Mouse (Mus musculus) ES-Bruce4 (cell line): ENCODE measurements around the gene Lhfpl2. TPM values are rescaled to one million over a fixed set of nuclear protein-coding genes. Genes with fewer than 3 reads are reported as not detected.
A peak's percentile ranks its signal among the peaks of the same experiment; 100 is the strongest.

Source experiments
- H3K27ac ChIP-seq: 2 replicates; pipeline ENCODE4 v1.5.1; 2012; ENCODE audit warnings: low read length, inconsistent platforms; ENCODE audit not compliant: insufficient read depth
- H3K27me3 ChIP-seq: 2 replicates; pipeline ENCODE4 v1.6.1; 2012; ENCODE audit warnings: mild to moderate bottlenecking, low read length, inconsistent platforms; ENCODE audit not compliant: control insufficient read depth, poor library complexity, insufficient read depth, severe bottlenecking
- H3K36me3 ChIP-seq: 2 replicates; pipeline ENCODE4 v1.6.1; 2012; ENCODE audit warnings: inconsistent platforms, mild to moderate bottlenecking, low read length, moderate library complexity; ENCODE audit not compliant: control insufficient read depth, poor library complexity, insufficient read depth, severe bottlenecking
- H3K4me1 ChIP-seq: one replicate; pipeline ENCODE4 v1.8.1; 2011; ENCODE audit warnings: low read length; ENCODE audit not compliant: control insufficient read depth, insufficient read depth
- H3K4me3 ChIP-seq: 2 replicates; pipeline ENCODE4 v1.5.1; 2011; ENCODE audit warnings: low read depth, mild to moderate bottlenecking, low read length
- H3K9ac ChIP-seq: 2 replicates; pipeline ENCODE4 v1.6.1; 2012; ENCODE audit warnings: low read depth, mild to moderate bottlenecking, inconsistent platforms; ENCODE audit not compliant: poor library complexity, severe bottlenecking
- H3K9me3 ChIP-seq: replicated peaks from 2 replicates; pipeline ENCODE4 v1.6.1; 2012; ENCODE audit warnings: mild to moderate bottlenecking, low read length, inconsistent platforms; ENCODE audit not compliant: control insufficient read depth, poor library complexity, insufficient read depth, severe bottlenecking
- CTCF ChIP-seq: IDR thresholded peaks from one replicate; pipeline ENCODE4 v1.8.1; 2011; ENCODE audit warnings: low read depth, low read length
- EP300 ChIP-seq: IDR thresholded peaks from 2 replicates; pipeline ENCODE4 v1.6.1; 2011; ENCODE audit warnings: low read depth, low read length; ENCODE audit not compliant: insufficient read depth
- POLR2A ChIP-seq: IDR thresholded peaks from one replicate; pipeline ENCODE4 v1.8.1; 2011; ENCODE audit warnings: low read length; ENCODE audit not compliant: insufficient read depth
- polyA plus RNA-seq: library from polyadenylated mRNA; stranded (reverse); fragments of >200 nt; gene quantifications from 2 replicates; pipeline ENCODE4 v1.2.4, GENCODE M21; 2011; ENCODE audit warnings: low read depth; ENCODE audit not compliant: missing spikeins, insufficient read depth, insufficient read length

Gene Lhfpl2
- polyA plus RNA-seq, 1 experiment: 12.5 TPM

DNA sequence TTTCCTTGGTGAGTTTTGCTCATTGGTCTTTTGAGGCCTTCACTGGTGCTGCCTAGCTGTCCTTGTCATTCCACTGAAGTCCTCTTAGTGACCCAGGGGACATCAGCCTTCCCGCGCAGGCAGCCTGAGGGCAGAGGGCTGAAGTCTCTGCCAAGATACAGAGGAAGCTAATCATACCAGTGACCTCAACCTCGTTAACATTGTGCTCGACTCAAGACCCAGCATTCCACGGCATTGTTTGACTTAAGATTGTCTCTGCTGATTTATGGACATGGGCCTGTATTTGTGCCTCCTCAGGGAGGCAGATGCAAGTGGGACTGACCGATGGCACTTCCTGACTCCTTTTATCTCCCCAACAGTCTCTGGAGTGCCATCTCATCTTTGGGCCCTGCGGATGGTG is 7.0 kb downstream of the Lhfpl2 start:
- no peak overlapping the region for H3K27ac ChIP-seq
- peaks cover 4% of the 10 kb centered on the region for H3K4me1 ChIP-seq
- H3K27me3 ChIP-seq: no peaks in the 10 kb centered on the region
- no peak for TF ChIP-seq CTCF
- no peak for TF ChIP-seq EP300
- no peak for TF ChIP-seq POLR2A
- no peak overlapping the region for H3K4me3 ChIP-seq
- no peak overlapping the region for H3K9ac ChIP-seq
- H3K36me3 ChIP-seq: no peaks in the 10 kb centered on the region
- no peaks in the 10 kb centered on the region for H3K9me3 ChIP-seq

DNA sequence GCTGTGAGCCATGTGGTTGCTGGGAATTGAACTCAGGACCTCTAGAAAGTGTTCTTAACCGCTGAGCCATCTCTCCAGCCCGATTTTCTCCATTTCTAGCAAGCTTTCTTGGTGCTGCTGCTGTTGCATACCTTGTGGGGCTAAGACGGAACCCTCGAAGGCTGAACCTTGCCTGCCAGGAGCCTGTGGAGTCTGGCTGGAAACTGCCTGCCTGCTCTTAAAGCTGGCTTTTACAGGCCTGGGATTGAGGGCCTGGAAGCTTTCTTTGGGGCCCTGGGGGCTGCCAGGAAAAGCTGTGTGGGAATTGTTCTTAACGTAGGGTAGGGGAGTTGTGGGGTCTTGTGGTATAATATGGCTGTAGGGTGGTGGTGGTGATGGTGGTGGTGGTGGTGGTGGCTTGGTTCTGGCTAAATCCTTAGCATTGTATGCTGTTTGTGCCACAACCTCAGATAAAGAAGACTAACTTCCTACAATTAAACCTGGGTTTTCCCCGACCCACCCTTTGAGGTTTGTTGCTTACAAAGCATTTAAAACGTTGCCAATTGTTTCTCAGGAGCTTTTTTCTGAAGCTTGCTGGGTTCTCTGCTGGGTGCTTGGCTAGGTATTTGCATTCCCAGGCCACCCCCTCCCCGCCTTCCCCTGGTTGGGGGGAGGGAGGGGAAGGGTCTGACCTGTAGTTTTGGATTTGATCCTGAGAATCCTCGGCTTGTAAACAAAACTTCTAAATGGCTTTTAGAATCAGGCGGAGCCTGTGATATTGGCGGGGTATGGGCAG is 7.9 kb downstream of the Lhfpl2 start:
- H3K9me3 ChIP-seq: no peaks in the 10 kb centered on the region
- H3K4me1 ChIP-seq: peaks cover 4% of the 10 kb centered on the region
- no peak overlapping the region for H3K9ac ChIP-seq
- no peak for TF ChIP-seq CTCF
- no peak for TF ChIP-seq EP300
- TF ChIP-seq POLR2A: no peak
- no peak overlapping the region for H3K4me3 ChIP-seq
- H3K36me3 ChIP-seq: no peaks in the 10 kb centered on the region
- H3K27me3 ChIP-seq: no peaks in the 10 kb centered on the region
- H3K27ac ChIP-seq: 0 out of 2 replicates have a peak overlapping the region, but pooled peaks have one; percentile 47

DNA sequence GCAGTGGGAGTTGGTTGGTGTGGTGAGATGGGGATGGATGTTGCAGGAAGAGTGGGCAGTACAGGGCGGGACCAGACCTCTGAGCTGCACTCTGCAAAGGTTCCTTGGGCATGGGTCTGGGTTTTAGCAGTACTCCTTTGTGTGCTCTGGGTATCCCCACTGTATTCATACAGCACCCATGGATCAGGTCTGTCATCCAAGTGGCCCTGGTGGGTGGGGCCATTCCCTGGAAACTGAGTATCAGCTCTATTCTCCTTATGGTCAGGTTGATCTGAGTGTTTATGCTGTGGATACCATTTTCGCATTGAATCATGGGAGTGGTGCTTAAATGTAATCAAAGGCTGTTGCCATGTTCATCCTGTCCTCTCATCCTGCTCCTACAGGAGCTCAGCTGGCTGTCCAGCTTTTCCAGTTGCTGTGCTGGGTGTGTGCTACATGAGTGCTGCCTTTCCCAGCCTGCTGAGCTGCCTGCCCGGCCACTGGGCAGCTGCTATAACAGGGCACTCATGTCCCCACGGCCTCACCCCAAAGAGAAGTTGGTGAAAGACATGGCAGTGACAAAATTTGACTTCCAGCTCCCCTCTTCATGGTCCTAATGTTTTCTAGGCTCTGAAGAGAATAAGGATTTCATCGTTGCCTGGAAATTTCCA is 9.2 kb downstream of the Lhfpl2 start:
- no peak for TF ChIP-seq CTCF
- TF ChIP-seq POLR2A: no peak
- no peak for TF ChIP-seq EP300
- Histone ChIP-seq H3K27ac (no peak overlapping the region), H3K4me1 (peaks cover 4% of the 10 kb centered on the region), H3K4me3 (no peak overlapping the region), H3K9me3 (no peaks in the 10 kb centered on the region), H3K27me3 (no peaks in the 10 kb centered on the region), H3K36me3 (no peaks in the 10 kb centered on the region), H3K9ac (no peak overlapping the region)

DNA sequence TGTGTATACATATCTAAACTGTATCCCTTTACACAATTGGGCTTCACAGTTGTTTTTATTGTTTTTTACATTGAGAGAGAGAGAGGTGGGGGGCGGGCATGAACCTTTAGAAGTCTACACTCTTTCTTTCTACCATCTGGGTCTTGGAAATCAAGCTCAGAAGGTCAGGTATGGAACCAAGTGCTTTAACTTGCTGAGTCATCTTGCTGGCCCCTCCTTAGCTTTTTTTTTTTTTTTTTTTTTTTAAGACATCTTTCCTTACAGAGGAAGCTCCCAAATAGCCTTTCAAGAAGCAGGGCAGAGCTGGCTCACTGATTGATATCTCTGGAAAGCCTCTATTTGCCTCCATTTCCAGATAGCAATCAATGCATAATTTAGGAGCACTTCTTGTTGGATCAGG is 10.7 kb downstream of the Lhfpl2 start:
- no peaks in the 10 kb centered on the region for H3K9me3 ChIP-seq
- H3K27ac ChIP-seq: no peak overlapping the region
- H3K36me3 ChIP-seq: no peaks in the 10 kb centered on the region
- TF ChIP-seq CTCF: no peak
- no peak for TF ChIP-seq POLR2A
- TF ChIP-seq EP300: no peak
- no peak overlapping the region for H3K9ac ChIP-seq
- no peaks in the 10 kb centered on the region for H3K27me3 ChIP-seq
- H3K4me3 ChIP-seq: no peak overlapping the region
- peaks cover 4% of the 10 kb centered on the region for H3K4me1 ChIP-seq

DNA sequence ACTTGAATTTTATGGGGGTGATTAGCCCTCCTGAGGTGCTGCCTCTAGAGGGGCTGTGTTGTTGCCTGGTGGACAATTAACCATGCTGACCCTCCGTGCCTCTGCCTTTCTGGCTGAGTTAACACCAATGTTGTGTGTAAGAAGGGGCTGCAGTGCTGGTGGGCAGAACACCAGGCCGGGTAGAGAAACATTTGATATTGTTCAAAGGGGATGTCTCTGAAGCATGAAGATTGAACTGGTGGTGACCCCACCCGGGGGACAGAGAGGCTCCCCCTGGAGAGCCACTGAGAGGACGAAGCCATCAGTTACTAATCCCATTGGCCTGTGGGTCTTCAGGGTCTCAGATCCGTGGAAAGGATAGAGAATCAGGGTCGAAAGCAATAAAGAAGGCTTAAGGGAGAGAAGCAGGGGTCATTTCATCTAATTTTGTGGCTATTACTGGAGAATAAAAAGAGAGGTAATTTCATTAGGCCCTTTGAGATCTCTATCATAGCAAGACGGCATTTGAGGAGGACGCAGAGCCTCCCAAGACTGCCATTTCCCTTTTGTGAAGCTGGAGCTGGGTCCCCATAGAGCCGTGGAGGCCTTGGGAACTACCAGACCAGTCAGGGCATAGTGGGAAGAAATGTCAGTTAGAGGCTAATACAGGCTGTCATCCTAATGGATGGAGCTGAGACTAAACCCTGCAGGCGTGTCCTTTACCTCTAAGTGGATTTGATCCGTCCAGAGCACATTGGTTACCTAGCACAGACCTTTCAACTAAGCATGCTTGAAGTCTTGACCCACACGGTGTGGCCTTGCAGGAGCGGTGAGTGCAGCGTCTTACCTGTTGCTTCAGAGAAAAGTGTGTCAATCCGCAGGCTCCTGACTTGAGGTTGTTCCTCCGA is 12.1 kb downstream of the Lhfpl2 start:
- Histone ChIP-seq H3K36me3 (no peaks in the 10 kb centered on the region), H3K27me3 (no peaks in the 10 kb centered on the region), H3K9ac (no peak overlapping the region), H3K4me3 (no peak overlapping the region), H3K4me1 (peaks cover 4% of the 10 kb centered on the region), H3K9me3 (no peaks in the 10 kb centered on the region), H3K27ac (no peak overlapping the region)
- TF ChIP-seq POLR2A (no peak), EP300 (no peak), CTCF (no peak)

DNA sequence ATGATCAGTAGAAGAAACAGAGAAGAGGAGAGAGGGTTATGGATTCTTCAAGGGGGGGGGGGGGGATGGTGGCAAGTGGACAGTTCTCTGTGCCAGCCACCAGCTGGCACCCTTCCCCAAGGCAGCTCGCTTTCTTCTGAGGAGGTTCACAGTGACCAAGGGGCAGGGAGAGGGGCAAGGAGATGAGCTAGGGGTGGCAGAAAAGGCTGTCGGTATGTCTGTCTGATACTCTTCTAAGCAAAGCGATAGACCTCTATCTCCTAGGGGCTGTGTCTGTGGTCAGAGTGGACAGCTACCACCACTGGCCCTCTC is 12.7 kb downstream of the Lhfpl2 start:
- Histone ChIP-seq H3K36me3 (no peaks in the 10 kb centered on the region), H3K4me3 (no peak overlapping the region), H3K27me3 (no peaks in the 10 kb centered on the region), H3K27ac (no peak overlapping the region), H3K4me1 (peaks cover 2% of the 10 kb centered on the region), H3K9ac (no peak overlapping the region), H3K9me3 (no peaks in the 10 kb centered on the region)
- TF ChIP-seq CTCF (no peak), EP300 (no peak)
